Mouse (Mus musculus) CH12.LX (cell line): Measurements from ENCODE around the gene Tmprss3.

Source experiments
- CHD2 ChIP-seq: IDR thresholded peaks from 2 replicates; pipeline ENCODE4 v1.6.1; 2011; ENCODE audit warnings: low read length, improper control_type of control experiment
- CTCF ChIP-seq, 2 experiments: IDR thresholded peaks in 1 of 2; conservative IDR thresholded peaks in 1 of 2; 2 replicates each; pipeline ENCODE4 v1.5.1; 2011 to 2012; ENCODE audit warnings: low read depth in 2 of 2, low read length in 2 of 2, improper control_type of control experiment in 1 of 2, inconsistent platforms in 1 of 2, mild to moderate bottlenecking in 1 of 2, moderate library complexity in 1 of 2
- EP300 ChIP-seq: IDR thresholded peaks from 2 replicates; pipeline ENCODE4 v1.6.1; 2011; ENCODE audit warnings: low read length, improper control_type of control experiment
- MAX ChIP-seq: IDR thresholded peaks from 2 replicates; pipeline ENCODE4 v1.6.1; 2011; ENCODE audit warnings: low read length, improper control_type of control experiment
- POLR2A ChIP-seq: IDR thresholded peaks from 2 replicates; pipeline ENCODE4 v1.6.1; 2011; ENCODE audit warnings: low read depth, mild to moderate bottlenecking, improper control_type of control experiment, low read length
- POLR2AphosphoS2 ChIP-seq: IDR thresholded peaks from 2 replicates; pipeline ENCODE4 v1.6.1; 2011; ENCODE audit warnings: low read depth, low read length, improper control_type of control experiment
- TCF12 ChIP-seq: IDR thresholded peaks from 2 replicates; pipeline ENCODE4 v1.6.1; 2014; ENCODE audit warnings: low read depth, mild to moderate bottlenecking, inconsistent platforms, low read length, improper control_type of control experiment
- USF2 ChIP-seq: conservative IDR thresholded peaks from 2 replicates; pipeline ENCODE4 v1.6.1; 2011; ENCODE audit warnings: low read depth, low read length, improper control_type of control experiment

DNA sequence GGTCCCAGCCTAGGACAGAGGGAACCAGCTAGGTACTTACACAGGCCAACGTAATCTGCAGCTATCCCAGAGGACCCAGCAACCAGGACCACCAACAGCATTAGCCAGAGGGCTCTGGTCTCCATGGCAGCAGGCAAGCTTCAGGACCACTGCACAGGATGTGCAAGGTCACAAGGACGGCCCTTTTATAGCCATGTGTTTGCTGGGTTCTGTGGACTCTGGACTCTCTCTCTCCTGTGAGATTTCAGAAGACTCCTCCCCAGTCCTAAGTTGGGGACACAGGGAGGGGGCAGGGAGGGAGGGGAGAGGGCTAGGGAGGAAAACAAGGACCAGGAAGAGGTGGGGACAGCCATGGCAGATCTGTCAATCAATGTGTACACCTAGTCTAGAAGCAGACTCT lies 69.3 kb downstream of the Tmprss3 start, which contains the start of gene Tff3:
- TF ChIP-seq MAX: no peak
- no peak for TF ChIP-seq EP300
- TF ChIP-seq POLR2A: no peak
- no peak for TF ChIP-seq TCF12
- no peak for TF ChIP-seq CTCF (conservative IDR thresholded peaks at IDR 0.05 in 1 of 2, IDR thresholded peaks at IDR 0.05 in 1 of 2; ENCODE audit: low read depth in 2 of 2, low read length in 2 of 2)
- no peak for TF ChIP-seq USF2
- TF ChIP-seq CHD2: no peak
- no peak for TF ChIP-seq POLR2AphosphoS2
